Mouse (Mus musculus) liver, postnatal 0 days (tissue): ENCODE measurements around the gene Cubn.

ENCODE experiments used
- CTCF ChIP-seq: sonication (generic); IDR thresholded peaks from 2 replicates; pipeline ENCODE4 v1.5.1; 2016; ENCODE audit warnings: antibody characterized with exemption, low read depth
- EP300 ChIP-seq: IDR thresholded peaks from 2 replicates; pipeline ENCODE4 v1.6.1; 2016; ENCODE audit warnings: antibody characterized with exemption, low read depth, mild to moderate bottlenecking

DNA sequence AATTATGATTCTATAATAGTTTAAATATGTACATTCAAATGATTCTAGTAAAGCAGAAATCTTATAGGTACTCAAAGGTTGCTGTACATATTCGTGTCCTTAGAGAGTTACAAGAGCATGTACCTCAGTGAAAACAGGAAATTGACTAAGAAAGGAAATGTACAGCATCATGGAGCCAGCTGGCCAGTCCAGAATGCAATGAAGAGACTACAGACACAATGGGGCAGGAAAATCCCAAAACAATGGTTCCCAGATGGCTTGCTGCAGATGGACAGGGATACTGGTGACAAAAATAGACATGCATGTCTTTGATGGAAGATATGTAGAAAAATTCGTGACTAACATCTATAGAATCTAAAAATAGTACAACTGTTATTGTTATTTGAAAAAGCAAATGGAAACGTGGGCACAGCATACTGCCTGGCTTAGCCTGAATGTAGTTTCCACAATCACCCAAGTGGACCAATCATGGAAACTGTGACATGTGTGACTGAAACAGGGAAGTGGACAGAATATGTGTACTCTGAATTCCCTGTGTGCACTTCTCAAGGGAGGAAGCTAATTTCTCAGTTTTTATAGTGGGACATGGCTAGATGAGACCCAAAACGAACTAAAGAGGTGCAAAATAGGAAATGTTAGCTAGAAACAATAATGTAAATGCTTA lies 161.7 kb downstream of the Cubn start:
- TF ChIP-seq CTCF (no peak), EP300 (no peak)
